Mouse (Mus musculus): ENCODE results near the gene Timm8a2.
A peak's percentile ranks its signal among the peaks of the same experiment; 100 is the strongest.

The Timm8a2 gene

DNA sequence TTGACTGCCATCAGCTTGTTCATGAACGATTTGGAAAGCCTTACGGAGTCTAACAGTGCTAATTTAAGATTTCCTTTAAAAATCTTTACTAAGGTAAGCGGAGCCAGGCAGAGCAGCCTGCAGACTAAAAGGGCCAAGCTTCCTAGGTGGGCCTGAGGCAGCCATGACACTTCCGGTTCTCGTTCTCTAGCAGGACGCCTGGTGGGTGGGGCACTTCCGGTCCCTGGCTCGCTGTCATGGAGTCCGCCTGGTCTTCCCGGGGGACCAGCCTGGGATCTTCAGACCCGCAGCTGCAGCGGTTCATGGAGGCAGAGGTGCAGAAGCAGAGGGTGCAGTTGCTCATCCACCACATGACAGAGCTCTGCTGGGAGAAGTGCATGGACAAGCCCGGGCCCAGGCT lies at the start of gene Timm8a2:
Gene Timm8a2, plus strand, starts transcription at position 224 of the 400 bp plus-strand sequence.
- no peak for DNase-seq (ENCODE audit: low spot score in 2 of 2)

DNA sequence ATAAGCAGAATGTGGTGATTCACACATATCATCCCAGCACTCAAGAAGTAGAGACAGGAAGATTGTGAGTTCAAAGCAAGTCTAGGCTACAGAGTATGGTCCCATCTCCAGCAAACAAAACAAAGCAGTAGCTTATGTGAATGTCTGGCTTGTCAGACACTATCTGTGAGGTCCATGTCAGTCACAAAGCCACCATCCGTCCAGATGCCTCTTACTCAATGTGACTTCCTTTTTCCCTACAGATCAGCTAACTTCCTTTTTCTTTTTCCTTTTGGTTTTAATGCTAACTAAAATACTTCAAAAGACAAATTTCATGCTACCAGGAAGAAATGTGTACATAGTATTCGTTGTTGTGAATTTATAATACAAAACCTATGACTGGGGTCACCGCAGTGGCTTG lies 49.0 kb upstream of the Timm8a2 start:
- no peak for DNase-seq (ENCODE audit: low spot score in 2 of 2)

DNA sequence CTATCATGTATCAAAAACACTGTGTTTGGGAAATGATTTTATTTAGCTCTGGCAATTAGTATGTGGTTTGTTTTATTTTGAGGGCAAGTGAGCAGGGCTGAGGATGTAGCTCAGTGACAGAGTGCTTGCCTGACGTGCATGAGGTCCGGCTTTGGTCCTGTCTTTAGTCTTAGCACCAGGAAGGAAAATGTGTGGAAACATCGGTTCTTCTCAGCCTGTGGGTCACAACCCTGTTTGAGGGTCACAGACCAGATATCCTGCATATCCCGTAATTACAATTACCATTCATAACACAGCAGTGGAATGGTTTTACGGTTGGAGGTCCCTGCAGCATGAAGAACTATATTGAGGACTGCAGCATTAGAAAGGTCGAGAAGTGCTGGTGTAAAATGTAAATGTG lies 48.4 kb upstream of the Timm8a2 start:
- DNase-seq (ENCODE audit: low spot score in 2 of 2) = peak in 1 of 2 experiments; percentile 9

DNA sequence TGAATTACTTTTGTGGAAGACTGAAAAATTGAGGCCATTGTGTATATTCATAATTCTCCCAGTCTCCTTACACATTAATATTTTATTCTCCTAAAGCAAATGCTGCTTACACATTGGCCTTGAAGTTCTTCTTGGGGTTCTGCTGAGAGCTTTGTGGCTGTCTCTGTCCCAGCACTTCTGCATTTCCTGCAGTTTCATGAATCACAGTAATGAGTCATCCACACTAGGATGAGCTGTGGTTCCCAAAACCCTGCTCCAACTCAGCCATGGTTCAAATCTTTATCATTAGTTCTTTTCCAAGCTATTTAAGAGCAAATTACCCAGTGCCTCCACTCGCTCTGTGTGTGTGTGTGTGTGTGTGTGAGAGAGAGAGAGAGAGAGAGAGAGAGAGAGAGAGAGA lies 47.2 kb upstream of the Timm8a2 start:
- DNase-seq (ENCODE audit: low spot score in 2 of 2) = peak in 1 of 2 experiments; percentile 7

DNA sequence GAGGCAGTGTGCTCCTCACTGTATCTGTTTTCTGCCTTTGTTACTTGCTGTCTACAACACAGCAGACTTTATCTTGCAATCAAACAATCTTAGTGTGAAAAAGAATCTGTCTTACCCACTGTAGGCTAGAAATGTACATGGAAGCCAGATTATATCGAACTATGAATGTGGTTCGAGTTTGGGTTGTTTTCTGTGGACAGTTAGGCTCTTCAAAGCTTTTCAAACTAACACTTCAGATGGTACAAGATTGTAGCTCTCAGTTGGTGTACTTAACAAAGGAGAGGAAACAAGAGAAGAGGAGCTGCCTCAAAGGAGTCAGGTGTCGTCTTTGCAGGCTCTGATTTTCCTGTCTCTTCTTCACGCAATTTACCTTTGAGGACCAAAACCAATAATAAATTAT lies 46.8 kb upstream of the Timm8a2 start:
- peak in 1 of 2 experiments; percentile 0 for DNase-seq (ENCODE audit: low spot score in 2 of 2)

DNA sequence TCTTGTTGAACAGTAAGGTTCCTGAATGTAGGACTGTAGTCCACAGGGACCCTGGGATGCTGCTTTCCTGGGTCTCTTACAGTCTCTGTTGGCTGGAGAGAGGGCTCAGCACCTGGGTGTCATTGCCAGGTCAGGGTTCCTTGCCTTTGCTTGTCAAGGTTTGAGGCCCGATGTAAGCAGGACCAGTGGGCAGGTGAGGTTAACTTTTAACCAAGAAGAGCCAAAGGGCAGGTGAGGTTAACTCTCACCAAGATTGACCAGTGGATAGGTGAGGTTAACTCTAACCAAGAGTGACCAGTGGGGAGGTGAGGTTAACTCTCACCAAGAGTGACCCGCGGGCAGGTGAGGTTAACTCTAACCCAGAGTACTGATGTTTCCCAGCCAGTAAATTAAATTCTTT lies 45.1 kb upstream of the Timm8a2 start:
- no peak for DNase-seq (ENCODE audit: low spot score in 2 of 2)

DNA sequence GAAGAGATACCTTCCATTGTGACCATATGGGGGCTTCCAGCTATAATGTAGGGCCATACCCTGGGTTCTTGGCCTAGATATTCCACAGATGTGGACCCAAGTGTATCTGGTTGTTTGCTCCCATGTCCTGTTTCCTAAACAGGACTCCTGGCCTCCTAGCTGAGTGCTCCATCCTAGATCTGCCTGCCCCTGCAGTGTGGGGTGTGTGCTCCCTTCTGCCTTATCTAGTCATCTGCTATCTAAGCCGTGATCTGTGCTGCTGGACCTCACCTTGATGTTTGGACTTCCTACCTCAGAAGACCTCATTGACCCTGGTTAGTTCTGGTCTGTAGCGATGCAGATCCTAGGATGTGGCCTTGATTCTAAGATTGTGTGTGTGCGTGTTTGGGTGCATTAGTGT lies 44.6 kb upstream of the Timm8a2 start:
- DNase-seq (ENCODE audit: low spot score in 2 of 2) = no peak

DNA sequence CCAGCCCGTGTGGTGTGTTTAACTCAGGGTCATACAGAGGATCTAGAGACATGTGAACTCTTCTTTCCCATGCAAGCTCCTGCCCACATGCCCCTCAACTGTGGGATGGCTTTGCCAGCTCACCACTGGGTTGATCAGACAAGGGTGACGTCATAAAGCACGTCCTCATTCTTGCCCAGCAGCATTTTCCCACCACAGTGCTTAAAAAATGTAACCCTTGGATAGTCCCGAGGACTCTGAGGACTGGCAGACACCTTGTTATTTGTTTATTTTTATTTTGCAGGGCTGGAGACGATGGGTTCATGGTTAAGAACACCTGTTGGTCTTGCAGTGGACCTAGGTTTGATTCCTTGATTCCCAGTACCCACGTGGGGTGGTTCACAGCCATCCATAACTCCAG lies 43.6 kb upstream of the Timm8a2 start:
- DNase-seq (ENCODE audit: low spot score in 2 of 2) = no peak

DNA sequence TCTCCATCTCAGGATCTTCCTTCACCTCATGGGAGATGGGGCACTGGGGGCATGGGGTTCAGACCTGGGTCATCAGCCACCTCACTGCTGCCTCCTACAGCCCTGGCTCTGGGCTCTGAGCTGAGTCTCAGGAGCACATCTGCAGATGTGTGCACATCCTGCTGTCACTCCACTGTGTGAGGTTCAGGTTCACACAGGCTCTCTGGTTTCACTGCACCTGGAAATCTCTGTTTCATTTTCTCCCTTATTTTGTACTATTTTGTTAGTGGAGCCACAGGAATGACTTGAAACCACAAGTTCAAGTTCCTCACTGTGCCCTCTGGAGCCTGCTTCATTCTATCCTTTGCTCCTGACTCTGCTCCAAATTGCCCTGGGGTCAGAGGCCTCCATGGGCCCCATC lies 42.6 kb upstream of the Timm8a2 start:
- no peak for DNase-seq (ENCODE audit: low spot score in 2 of 2)

DNA sequence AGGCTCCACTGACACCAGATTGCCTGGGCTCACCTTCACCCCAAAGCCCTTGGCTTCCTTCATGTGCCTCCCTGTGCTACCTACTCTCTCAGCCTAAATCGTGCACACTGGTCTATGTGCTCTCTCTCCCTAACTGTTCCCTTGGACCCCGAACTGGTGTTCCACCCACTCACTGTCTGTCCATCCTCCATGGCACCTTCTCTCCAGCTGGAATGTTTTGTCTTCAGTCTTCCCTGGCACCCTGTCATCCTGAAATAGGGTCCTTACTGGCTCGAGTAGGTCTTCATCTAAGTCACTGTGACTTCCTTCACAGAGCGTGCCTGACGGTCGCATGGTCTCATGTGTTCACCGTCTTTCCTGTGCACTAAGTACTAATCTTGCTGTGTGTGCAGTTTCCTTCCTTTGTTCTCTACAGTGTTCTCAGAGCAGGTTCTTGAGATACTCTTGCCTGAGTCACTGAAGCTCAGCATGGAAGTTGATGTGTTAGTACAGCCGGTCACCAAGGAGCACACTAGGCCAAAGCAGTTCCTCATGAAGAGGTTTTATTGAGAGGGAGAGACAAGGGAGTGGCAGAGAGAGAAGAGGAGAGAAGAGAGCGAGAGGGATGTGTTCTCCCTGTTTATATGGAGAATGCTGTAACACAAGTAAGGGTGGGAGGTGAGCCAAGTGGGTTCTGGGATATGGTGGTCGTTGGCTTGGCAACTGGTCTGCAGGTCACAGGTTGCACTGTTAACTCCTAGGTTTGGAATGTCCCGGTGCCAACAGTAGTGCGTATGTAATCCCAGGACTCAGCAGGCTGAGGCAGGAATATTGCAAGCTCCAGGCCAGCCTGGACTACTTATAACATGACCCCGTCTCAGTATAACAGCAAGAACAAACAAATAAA lies 41.8 kb upstream of the Timm8a2 start:
- peak in 1 of 2 experiments; percentile 7 for DNase-seq (ENCODE audit: low spot score in 2 of 2)

DNA sequence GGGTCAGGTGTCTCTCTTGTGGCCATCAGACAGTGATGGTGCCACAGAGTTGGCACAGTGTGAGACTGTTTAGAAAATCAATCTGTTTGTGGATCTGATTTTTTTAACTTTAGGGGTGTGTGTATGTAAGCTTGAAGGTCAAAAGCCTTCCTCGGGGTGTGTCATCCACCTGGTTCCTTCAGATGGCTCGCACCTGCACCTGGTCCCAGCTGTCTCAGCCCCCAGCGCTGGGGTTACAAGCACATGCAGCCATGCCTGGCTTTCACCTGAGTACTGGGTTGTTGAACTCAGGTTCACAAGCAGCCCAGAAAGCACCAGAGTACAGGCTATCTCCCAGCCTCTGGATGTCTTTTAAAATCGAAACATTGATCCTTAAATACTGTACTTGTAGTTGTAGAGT lies 40.9 kb upstream of the Timm8a2 start:
- DNase-seq (ENCODE audit: low spot score in 2 of 2) = peak in 1 of 2 experiments; percentile 11

DNA sequence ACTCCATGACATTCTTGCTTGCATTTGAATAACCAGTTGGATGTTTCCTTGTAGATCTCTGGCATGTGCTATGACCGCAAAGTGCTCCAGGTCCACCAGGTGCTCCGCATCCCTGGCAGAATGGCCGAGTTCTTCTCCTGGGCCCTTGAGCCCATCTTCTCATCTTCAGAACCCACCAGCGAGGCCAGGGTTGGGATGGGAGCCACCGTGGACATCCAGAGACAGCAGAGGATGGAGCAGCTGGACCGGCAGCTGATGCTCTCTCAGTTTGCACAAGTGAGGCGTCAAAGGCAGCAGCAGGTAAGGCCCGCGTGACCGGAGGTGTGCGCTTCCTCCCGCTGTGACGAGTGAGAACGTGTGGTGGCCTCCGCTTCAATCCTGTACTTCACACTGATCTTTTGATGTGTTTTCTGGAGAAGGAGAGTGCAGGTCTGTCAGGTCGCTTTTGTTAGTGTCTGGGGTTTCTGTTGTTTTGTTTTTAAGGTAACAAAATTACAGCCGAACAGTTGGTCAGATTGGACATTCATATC lies 40.2 kb upstream of the Timm8a2 start:
- DNase-seq (ENCODE audit: low spot score in 2 of 2) = no peak

DNA sequence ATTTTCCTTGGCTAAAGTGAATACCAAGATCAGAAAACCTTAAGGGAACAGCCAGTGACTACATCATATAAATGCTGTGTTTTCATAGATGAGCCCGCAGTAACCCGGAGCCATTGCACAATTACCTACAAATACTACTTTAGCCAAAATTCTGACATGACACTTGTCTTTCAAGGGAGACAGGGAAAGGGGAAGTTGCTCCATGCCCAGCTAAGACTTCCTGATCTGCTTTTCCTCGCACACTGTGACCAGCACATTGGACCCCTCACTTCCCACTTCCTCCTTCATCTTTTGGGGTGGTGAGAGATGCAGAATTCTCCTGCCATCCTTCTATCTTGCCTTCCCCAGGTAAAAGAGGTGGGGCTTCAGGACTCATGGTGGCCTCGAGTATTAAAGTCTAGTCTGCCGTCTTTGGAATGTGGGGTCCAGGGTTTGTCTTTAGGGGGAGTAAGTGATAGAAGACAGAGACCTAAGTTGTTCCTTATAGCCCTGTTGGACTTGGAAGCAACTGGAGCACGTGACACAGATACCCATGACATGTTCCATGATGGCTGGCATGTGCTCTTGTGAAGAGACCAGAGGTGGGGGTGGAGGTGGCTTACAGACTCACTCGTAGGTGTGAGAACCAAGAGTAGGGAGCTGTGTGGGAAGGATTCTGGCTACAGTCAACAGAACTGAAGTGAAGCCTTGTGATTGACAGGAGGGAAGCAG lies 39.5 kb upstream of the Timm8a2 start:
- no peak for DNase-seq (ENCODE audit: low spot score in 2 of 2)

DNA sequence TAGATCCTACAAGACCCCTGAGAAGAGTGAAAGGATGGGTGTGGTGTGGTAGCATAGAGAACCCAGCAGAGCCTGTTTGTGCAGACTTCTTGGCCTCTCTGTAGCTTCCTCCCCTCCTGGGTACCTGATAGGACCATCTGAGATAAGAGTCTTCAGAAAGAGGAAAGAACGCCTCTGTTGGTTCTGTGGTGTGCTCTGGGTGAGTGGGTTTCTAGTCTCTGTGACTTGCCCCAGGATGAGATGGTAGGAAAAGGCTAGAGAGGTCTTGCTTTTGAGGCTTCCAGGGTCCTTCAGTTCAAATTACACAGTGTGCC lies 39.0 kb upstream of the Timm8a2 start:
- DNase-seq (ENCODE audit: low spot score in 2 of 2) = no peak

DNA sequence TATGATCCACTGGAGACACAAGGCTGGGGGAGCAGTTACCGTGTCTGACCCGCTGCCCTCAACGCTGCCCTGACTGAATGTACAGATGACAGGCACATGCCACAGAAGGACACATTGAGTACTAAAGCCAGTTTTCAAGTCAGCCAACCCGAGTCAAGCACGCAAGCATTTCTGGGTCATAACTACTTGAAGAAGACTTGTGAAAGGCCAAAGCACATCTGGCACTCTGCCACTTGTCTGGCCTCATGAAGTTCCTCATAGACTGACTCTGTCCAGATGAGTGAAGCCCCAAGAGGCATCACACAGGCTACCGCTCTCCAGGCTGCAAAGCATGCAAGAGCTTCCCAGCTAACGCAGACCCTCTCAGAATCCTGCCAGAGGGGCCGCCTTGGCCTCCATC lies 37.7 kb upstream of the Timm8a2 start:
- DNase-seq (ENCODE audit: low spot score in 2 of 2) = peak in 1 of 2 experiments; percentile 61

DNA sequence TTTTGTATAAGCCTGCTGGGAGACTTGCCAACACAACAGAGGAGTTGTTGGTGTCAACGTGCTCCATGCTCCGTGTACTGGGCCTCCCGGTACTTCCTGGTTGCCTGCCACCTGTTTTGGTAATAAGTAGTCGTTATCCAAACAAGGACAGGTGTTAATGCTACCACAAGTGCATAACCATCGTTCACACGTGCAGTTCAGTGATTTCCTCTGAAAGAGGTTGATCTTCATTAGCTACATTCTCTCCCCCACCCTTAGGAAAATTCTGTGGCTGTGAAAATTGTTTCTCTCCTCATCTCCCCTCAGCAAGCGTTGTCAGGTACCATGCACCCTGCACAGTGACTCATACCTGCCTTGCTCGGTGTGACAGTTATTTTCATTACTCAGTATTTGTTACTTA lies 35.0 kb upstream of the Timm8a2 start:
- DNase-seq (ENCODE audit: low spot score in 2 of 2) = no peak

DNA sequence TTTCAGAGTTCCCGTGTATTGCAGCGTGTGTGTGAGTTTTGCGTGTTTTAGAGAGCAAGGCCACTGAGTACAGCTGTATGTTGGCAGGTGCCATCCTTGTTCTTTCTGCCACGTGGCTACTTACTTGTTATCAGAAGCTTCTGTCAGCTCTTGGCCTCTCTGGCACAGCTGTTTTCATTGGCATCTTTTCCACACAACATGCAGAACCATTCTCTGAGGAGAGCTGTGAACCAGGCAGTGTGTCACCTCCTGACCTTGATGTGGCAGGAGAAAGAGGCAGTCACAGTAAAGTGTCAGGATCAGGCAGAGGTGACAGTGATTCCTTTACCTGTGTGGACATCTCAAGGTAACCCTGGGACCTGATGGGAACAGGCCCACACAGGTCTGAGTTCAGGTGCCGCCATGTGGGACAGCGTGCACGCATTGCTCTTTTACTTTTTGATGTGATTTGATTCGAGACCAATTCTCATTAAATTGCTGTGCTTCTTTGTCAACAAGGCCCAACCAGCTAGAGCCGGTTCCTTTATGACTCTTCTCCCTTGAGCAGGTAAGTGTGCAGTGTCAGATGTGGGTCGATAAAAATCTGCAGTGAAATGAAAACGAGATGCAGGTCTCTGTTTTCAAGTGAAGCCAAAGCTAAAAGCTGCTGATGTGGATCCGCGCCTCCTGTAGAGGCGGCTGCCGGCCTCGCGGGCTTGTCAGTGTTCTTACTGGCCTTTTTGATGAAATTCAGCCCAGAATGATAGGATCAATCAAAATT lies 33.9 kb upstream of the Timm8a2 start:
- DNase-seq (ENCODE audit: low spot score in 2 of 2) = no peak

DNA sequence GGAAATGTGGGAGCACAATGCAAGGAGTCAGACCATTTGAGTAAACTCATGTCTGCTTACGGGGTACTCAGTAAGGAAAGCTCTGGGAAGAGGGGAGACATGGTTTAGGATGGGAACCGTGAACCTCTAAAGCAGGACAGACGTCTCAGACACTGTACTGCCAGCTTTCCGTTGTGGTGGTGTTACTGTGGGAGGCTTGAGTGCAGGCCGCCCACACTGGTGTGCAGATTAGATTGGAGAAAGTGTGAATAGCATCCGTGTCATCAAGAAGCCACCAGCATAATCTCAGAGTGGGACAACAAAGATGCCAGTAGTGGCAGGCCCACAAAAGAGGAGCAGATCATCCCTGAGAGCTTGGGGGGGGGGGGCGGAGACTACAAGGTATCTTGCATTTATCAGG lies 32.2 kb upstream of the Timm8a2 start:
- no peak for DNase-seq (ENCODE audit: low spot score in 2 of 2)

DNA sequence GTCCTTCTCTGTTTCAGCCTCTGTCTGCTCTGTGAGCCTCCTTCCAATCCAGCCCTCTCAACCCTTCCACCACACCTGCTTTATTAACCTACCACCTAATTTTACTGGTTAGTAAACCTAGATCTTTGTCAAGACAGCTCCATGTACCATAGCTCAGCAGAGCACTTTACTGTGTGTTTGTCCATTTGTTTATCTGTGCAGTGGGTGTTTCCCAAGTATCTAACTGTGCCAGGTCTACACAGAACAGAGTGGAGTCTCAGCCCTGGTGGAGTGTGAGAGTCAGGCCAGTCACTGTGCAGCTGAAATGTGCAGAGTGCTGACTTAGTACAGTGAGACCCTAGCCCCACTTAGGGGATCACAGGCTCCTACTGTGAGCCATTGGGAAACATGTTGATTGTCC lies 30.7 kb upstream of the Timm8a2 start:
- DNase-seq (ENCODE audit: low spot score in 2 of 2) = no peak

DNA sequence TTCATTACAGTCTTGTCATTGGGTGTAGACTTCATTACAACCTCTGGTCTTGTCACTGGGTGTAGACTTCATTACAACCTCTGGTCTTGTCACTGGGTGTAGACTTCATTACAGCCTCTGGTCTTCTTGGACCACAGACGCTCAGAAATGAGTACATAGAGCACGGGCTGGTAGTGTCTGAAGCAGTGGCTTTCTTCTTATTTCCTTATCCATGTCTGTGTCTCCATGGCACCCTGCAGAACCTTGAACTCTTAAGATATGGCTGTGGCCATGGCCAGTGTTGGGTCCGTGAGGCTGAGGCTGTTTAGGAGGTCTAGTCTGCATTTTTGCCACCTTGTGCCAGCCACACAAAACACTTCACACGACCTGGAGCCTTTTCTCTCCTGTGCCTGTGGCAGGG lies 26.2 kb upstream of the Timm8a2 start:
- no peak for DNase-seq (ENCODE audit: low spot score in 2 of 2)

DNA sequence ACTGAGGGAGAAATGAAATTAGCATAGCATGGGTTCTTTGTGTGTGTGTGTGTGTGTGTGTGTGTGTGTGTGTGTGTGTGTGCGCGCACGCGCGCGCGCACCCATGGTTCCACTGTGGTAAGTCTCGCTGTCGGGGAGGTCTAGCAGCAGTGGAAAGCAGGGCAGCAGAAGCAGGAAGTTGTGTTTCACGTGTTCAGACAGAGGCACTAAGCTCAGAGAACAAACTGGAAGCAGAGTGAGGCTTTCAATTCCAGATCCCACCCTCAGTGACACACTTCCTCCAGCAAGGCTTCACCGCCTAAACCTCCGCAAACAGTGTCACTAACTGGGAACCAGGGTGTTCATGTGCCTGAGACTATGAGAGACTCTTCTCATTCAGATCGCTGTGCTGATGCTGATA lies 25.0 kb upstream of the Timm8a2 start:
- peak in 1 of 2 experiments; percentile 67 for DNase-seq (ENCODE audit: low spot score in 2 of 2)

DNA sequence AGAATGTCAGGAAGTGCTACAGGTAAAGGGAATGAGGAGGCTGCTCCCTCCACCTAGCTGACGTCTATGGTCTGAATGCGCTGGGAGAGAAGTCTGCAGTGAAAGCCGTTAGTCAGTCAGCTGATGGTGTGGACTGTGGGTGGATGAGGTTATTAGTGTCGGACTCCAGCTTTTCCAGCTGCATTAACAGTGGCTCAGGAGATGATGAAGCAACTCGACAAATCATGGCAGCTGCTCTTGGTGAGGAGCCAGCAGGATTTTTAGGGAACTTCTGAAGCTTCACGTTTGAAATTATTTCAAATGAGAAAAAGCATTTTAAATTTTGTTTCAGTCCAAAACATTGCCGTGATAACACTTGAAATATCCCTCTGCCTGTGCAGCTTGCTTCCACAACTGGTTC lies 24.2 kb upstream of the Timm8a2 start:
- DNase-seq (ENCODE audit: low spot score in 2 of 2) = no peak

Data from spleen, postnatal 10 days (tissue).